Mouse (Mus musculus): Measurements from ENCODE around the gene C8b.

DNA sequence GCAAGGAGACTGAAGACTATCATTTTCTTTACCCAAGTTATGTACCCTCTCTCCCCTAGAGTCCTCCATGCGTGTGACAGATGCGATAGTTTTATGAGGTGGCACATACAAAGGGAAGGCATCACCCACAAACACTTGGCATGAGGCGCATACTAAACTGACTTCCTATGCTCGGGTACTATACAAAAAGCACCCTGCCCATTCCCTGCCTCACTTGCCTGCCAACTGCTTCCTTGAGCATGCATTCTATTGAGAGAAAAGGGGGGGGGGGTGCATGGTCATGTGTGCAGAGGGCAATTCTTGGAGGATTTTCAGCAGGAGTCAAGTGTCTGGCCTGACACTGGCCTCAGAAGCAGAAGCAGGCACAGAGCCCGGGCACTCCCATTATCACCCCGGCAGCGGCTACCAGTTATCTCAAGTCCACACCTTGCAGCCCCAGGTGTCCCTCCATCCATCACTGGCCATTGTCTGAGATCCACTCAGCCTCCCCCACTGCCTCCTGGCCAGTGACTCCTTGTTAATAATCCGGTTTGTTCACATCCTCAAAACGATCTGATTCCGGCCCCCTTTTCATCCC lies 44.7 kb downstream of the C8b start:
- TF ChIP-seq CTCF (IDR thresholded peaks at IDR 0.05; ENCODE audit: borderline replicate concordance, insufficient read depth, low read length), result no peak
- no peak for TF ChIP-seq POLR2A (IDR thresholded peaks at IDR 0.05; ENCODE audit: low read depth, low read length)

All from embryonic fibroblast, embryonic 13.5 days (primary cell).